Mouse (Mus musculus): ENCODE results near the gene Ccdc69. TPM values are rescaled to one million over a fixed set of nuclear protein-coding genes. Genes with fewer than 3 reads are reported as not detected.
A peak's percentile ranks its signal among the peaks of the same experiment; 100 is the strongest.
"Not testable (repeated sequence)": the region's sequence is repeated elsewhere in the genome, so short reads cannot be mapped to it uniquely, and the experiment has no call there.

Gene Ccdc69
- polyA plus RNA-seq, 1 experiment: 0.73 TPM

GRCm38 (mm10) chr11:55097463-55098188, 19.7 kb upstream of the Ccdc69 start, which contains the start of gene Gm2a:
TSS of gene Gm2a (plus strand) at chr11:55098115.
- no peaks in the 10 kb centered on the region for H3K36me3 ChIP-seq (replicated peaks; ENCODE audit: low read length)
- H3K9me3 ChIP-seq: no peaks in the 10 kb centered on the region
- TF ChIP-seq FLI1 (IDR thresholded peaks at IDR 0.05; ENCODE audit: low read length): no peak
- no peak for TF ChIP-seq GATA1 (IDR thresholded peaks at IDR 0.05; ENCODE audit: borderline replicate concordance, low read length)

DNA sequence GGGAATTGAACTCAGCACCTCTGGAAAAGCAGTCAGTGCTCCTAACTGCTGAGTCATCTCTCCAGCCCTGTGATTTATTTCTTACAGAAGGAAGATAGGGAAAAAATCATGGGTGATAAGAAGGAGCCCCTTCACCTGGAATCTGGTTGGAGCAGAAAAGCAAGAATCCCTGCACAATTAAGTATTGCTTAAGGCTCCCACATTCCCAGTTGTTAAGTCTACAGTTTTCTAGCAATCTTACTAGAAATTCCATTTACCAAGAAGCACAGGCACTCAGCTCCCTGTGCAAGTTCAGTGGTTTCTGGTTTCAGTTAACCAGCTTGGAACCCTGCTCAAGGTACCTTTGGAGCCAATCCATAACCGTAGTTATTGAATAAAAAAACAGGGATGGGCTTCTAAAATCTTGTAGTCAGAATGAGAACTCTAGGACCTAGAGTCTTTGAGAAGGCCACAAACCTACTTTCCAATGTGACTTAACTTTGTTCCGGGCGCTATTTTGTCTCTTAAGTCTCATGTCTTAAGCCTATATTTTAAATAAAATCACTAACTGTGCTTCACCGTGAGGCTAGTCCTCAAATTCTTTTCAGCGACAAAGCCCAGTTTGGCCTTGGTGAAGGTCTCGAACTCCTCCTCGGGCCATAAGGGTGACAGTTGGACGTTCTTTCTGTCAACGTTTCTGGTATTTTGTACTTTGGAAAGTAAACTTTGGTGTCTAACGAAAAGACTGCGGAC, 19.0 kb upstream of the Ccdc69 start:
- TF ChIP-seq GATA1 (IDR thresholded peaks at IDR 0.05; ENCODE audit: borderline replicate concordance, low read length) (no peak), FLI1 (IDR thresholded peaks at IDR 0.05; ENCODE audit: low read length) (no peak)
- peaks cover 58% of the 10 kb centered on the region for H3K27me3 ChIP-seq (replicated peaks)
- H3K4me1 ChIP-seq: peaks cover 15% of the 10 kb centered on the region
- no peaks in the 10 kb centered on the region for H3K9me3 ChIP-seq
- H3K4me3 ChIP-seq (replicated peaks): peak overlapping the region; percentile 94
- no peaks in the 10 kb centered on the region for H3K36me3 ChIP-seq (replicated peaks; ENCODE audit: low read length)

More at GRCm38 (mm10) chr11:55097463-55098188, 19.7 kb upstream of the Ccdc69 start, which contains the start of gene Gm2a:
- H3K4me3 ChIP-seq (replicated peaks): peak within 1 kb of the TSS; percentile 94
- peaks cover 64% of the 10 kb centered on the region for H3K27me3 ChIP-seq (replicated peaks)
- peaks cover 15% of the 10 kb centered on the region for H3K4me1 ChIP-seq

GRCm38 (mm10) chr11:55096296-55096695, 18.4 kb upstream of the Ccdc69 start:
- not testable (repeated sequence) for H3K9me3 ChIP-seq; H3K4me3 ChIP-seq (replicated peaks); H3K36me3 ChIP-seq (replicated peaks; ENCODE audit: low read length)

DNA sequence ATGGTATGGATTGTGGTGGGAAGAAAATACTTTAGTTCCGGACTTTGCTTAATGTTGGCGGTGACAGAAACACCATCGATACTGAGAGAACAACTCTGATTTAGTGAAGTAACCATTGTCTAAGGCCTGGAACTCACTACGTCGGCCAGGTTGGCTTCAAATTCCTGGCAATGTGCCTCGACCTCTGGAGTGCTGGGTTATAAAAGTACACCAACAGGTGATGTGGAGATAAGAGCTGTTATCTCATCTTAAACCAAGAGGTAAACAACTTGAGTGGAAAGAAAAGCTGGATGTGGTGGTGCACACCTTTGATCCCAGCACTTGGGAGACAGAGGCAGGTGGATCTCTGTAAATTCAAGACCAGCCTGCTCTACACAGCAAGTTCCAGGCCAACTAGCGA, 15.2 kb upstream of the Ccdc69 start:
- H3K4me1 ChIP-seq: peaks cover 11% of the 10 kb centered on the region
- no peak overlapping the region for H3K4me3 ChIP-seq (replicated peaks)
- no peaks in the 10 kb centered on the region for H3K36me3 ChIP-seq (replicated peaks; ENCODE audit: low read length)
- TF ChIP-seq FLI1 (IDR thresholded peaks at IDR 0.05; ENCODE audit: low read length) (no peak), GATA1 (IDR thresholded peaks at IDR 0.05; ENCODE audit: borderline replicate concordance, low read length) (no peak)
- no peaks in the 10 kb centered on the region for H3K9me3 ChIP-seq
- H3K27me3 ChIP-seq (replicated peaks): peaks cover 43% of the 10 kb centered on the region

More at GRCm38 (mm10) chr11:55096296-55096695, 18.4 kb upstream of the Ccdc69 start:
- Histone ChIP-seq H3K4me1 (peaks cover 15% of the 10 kb centered on the region), H3K27me3 (replicated peaks) (peaks cover 52% of the 10 kb centered on the region)

- peaks cover 46% of the 10 kb centered on the region for H3K27me3 ChIP-seq (replicated peaks)
- no peaks in the 10 kb centered on the region for H3K9me3 ChIP-seq
- H3K4me3 ChIP-seq (replicated peaks): no peak overlapping the region
- peaks cover 5% of the 10 kb centered on the region for H3K4me1 ChIP-seq
- no peaks in the 10 kb centered on the region for H3K36me3 ChIP-seq (replicated peaks; ENCODE audit: low read length)
- TF ChIP-seq FLI1 (IDR thresholded peaks at IDR 0.05; ENCODE audit: low read length) (no peak), GATA1 (IDR thresholded peaks at IDR 0.05; ENCODE audit: borderline replicate concordance, low read length) (no peak)
Observed at GRCm38 (mm10) chr11:55089892-55090291, 12.0 kb upstream of the Ccdc69 start.

GRCm38 (mm10) chr11:55087006-55087405, 9.1 kb upstream of the Ccdc69 start:
- peaks cover 5% of the 10 kb centered on the region for H3K4me1 ChIP-seq
- no peak for TF ChIP-seq FLI1 (IDR thresholded peaks at IDR 0.05; ENCODE audit: low read length)
- no peak for TF ChIP-seq GATA1 (IDR thresholded peaks at IDR 0.05; ENCODE audit: borderline replicate concordance, low read length)
- H3K27me3 ChIP-seq (replicated peaks): peaks cover 52% of the 10 kb centered on the region
- no peaks in the 10 kb centered on the region for H3K36me3 ChIP-seq (replicated peaks; ENCODE audit: low read length)
- H3K9me3 ChIP-seq: peaks cover 4% of the 10 kb centered on the region
- H3K4me3 ChIP-seq (replicated peaks): no peak overlapping the region

DNA sequence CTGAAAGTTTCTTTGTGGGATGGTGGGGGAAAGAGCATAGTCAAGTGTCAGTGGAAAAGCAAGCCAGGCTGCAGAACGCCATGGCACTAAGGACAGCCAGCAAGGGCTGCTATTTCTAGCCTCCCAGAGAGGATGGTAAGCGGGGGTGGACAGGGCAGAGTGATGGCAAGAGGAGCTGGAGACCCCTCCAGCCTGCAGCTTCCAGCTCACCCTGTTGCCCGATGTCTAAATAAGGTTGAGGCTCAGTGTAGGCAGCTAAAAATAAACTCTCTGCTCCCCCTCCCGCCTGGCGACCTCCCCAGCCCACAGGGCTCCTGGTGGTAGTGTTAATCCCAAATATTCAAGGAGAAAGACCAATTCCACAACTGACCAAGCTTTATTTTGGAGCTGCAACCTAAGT, 7.5 kb upstream of the Ccdc69 start:
- TF ChIP-seq FLI1 (IDR thresholded peaks at IDR 0.05; ENCODE audit: low read length): no peak

DNA sequence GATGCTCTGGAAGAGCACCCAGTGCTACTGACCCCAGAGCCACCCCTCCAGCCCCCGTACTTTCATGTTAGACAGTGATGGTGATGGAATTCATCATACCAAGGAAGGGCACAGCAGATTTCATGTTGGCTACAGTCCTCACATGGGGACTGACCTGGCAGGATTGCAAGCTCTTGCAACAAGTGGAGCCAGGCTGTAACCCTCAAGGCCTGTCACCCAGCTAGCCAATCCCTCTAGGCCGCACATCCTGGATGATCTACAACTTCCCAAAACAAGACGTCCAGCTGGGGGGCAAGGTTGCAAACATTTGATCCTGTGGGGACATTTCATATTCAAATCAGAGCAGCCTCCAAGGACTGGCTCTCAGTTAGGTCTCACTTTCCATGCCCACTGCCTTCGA, 6.7 kb upstream of the Ccdc69 start:
- H3K36me3 ChIP-seq (replicated peaks; ENCODE audit: low read length): no peaks in the 10 kb centered on the region
- H3K4me3 ChIP-seq (replicated peaks): no peak overlapping the region
- TF ChIP-seq FLI1 (IDR thresholded peaks at IDR 0.05; ENCODE audit: low read length) (no peak), GATA1 (IDR thresholded peaks at IDR 0.05; ENCODE audit: borderline replicate concordance, low read length) (no peak)
- peaks cover 12% of the 10 kb centered on the region for H3K9me3 ChIP-seq
- peaks cover 5% of the 10 kb centered on the region for H3K4me1 ChIP-seq
- peaks cover 50% of the 10 kb centered on the region for H3K27me3 ChIP-seq (replicated peaks)

More for the DNA sequence above, 7.5 kb upstream of the Ccdc69 start:
- H3K36me3 ChIP-seq (replicated peaks; ENCODE audit: low read length): no peaks in the 10 kb centered on the region
- H3K4me1 ChIP-seq: peaks cover 5% of the 10 kb centered on the region
- no peak overlapping the region for H3K4me3 ChIP-seq (replicated peaks)
- peaks cover 12% of the 10 kb centered on the region for H3K9me3 ChIP-seq
- peaks cover 55% of the 10 kb centered on the region for H3K27me3 ChIP-seq (replicated peaks)

GRCm38 (mm10) chr11:55081206-55081605, 3.3 kb upstream of the Ccdc69 start:
- Histone ChIP-seq H3K27me3 (replicated peaks) (peaks cover 46% of the 10 kb centered on the region), H3K4me3 (replicated peaks) (no peak overlapping the region), H3K4me1 (peaks cover 30% of the 10 kb centered on the region), H3K36me3 (replicated peaks; ENCODE audit: low read length) (no peaks in the 10 kb centered on the region), H3K9me3 (peaks cover 12% of the 10 kb centered on the region)
- TF ChIP-seq GATA1 (IDR thresholded peaks at IDR 0.05; ENCODE audit: borderline replicate concordance, low read length): no peak

DNA sequence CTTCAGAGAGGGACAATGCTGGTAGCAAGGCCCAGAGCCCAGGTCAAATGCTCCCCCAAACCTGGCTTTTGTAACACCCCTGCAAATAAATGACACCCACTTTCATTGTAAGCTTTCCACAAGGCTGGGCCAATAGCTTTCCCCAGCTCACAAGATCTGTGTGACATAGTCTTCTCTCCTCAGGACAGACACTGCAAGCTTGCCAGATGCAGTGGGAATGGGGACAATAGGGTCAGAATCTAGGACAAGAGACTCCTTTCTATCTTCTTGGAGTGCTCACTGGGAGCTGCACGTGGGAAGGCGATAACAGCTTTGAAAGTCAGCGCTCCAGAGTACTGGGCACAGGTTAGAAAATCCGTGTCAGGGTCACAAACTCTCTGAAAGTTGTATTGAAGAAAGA, 1.2 kb upstream of the Ccdc69 start:
- Histone ChIP-seq H3K9me3 (peaks cover 12% of the 10 kb centered on the region), H3K27me3 (replicated peaks) (peaks cover 38% of the 10 kb centered on the region), H3K4me3 (replicated peaks) (no peak overlapping the region)

More for the DNA sequence above, 1.2 kb upstream of the Ccdc69 start:
- Histone ChIP-seq H3K4me1 (peaks cover 25% of the 10 kb centered on the region), H3K36me3 (replicated peaks; ENCODE audit: low read length) (no peaks in the 10 kb centered on the region)
- TF ChIP-seq GATA1 (IDR thresholded peaks at IDR 0.05; ENCODE audit: borderline replicate concordance, low read length) (no peak), FLI1 (IDR thresholded peaks at IDR 0.05; ENCODE audit: low read length) (no peak)

All from megakaryocyte, embryonic 14.5 days (primary cell).